Mouse (Mus musculus): ENCODE results near the gene Olfr1116.
"Not testable (repeated sequence)": the region's sequence is repeated elsewhere in the genome, so short reads cannot be mapped to it uniquely, and the experiment has no call there.

Gene Olfr1116

GRCm38 (mm10) chr2:87267234-87267633, at the start of gene Olfr1116:
Gene Olfr1116, plus strand, starts transcription at chr2:87267534.
- DNase-seq, result no peak

- no peak for DNase-seq
These were observed 19.6 kb upstream of the Olfr1116 start, which contains the start of gene Olfr1115 for GRCm38 (mm10) chr2:87247713-87248112. Gene Olfr1115, plus strand, starts transcription at chr2:87248013.

GRCm38 (mm10) chr2:87293977-87294376, 26.6 kb downstream of the Olfr1116 start:
- not testable (repeated sequence) for DNase-seq

- DNase-seq, result no peak
These were observed 39.9 kb downstream of the Olfr1116 start, which contains the start of gene Olfr1118 for GRCm38 (mm10) chr2:87307281-87307680. Gene Olfr1118, plus strand, starts transcription at chr2:87307581.

Measured in lung, postnatal 10 days (tissue).